Mouse (Mus musculus): ENCODE measurements around the gene Tmem51. TPM values are rescaled to one million over a fixed set of nuclear protein-coding genes. Genes with fewer than 3 reads are reported as not detected.

Gene Tmem51
- polyA plus RNA-seq, 1 experiment: 16.5 TPM

- Histone ChIP-seq H3K4me3 (replicated peaks; ENCODE audit: extremely low read depth, low read depth, low read length) (no peak overlapping the region), H3K4me1 (ENCODE audit: control insufficient read depth, insufficient read depth, low read length) (peaks cover 16% of the 10 kb centered on the region)
- peak; percentile 85 for DNase-seq
- TF ChIP-seq CTCF (IDR thresholded peaks at IDR 0.05; ENCODE audit: insufficient read depth, low read length) (peak; percentile 67), POLR2A (IDR thresholded peaks at IDR 0.05; ENCODE audit: borderline replicate concordance, extremely low read depth, low read depth, low read length) (no peak)
- 3% methylated on average over 8 of the region's 8 CpGs for WGBS
These were observed 14.2 kb upstream of the Tmem51 start for GRCm38 (mm10) chr4:142098303-142098702.

GRCm38 (mm10) chr4:142097871-142098270 lies 13.8 kb upstream of the Tmem51 start:
- TF ChIP-seq CTCF (IDR thresholded peaks at IDR 0.05; ENCODE audit: insufficient read depth, low read length): no peak
- no peak for TF ChIP-seq POLR2A (IDR thresholded peaks at IDR 0.05; ENCODE audit: borderline replicate concordance, extremely low read depth, low read depth, low read length)
- 3% methylated on average over 5 of the region's 5 CpGs for WGBS
- Histone ChIP-seq H3K4me1 (ENCODE audit: control insufficient read depth, insufficient read depth, low read length) (peaks cover 16% of the 10 kb centered on the region), H3K4me3 (replicated peaks; ENCODE audit: extremely low read depth, low read depth, low read length) (no peak overlapping the region)
- DNase-seq: peak; percentile 68

- peaks cover 16% of the 10 kb centered on the region for H3K4me1 ChIP-seq (ENCODE audit: control insufficient read depth, insufficient read depth, low read length)
- 50% methylated on average over 15 of the region's 15 CpGs for WGBS
- H3K4me3 ChIP-seq (replicated peaks; ENCODE audit: extremely low read depth, low read depth, low read length): no peak overlapping the region
- DNase-seq: no peak
- TF ChIP-seq POLR2A (IDR thresholded peaks at IDR 0.05; ENCODE audit: borderline replicate concordance, extremely low read depth, low read depth, low read length) (no peak), CTCF (IDR thresholded peaks at IDR 0.05; ENCODE audit: insufficient read depth, low read length) (no peak)
These were observed 11.6 kb upstream of the Tmem51 start for GRCm38 (mm10) chr4:142095513-142096241.

- TF ChIP-seq CTCF (IDR thresholded peaks at IDR 0.05; ENCODE audit: insufficient read depth, low read length) (no peak), POLR2A (IDR thresholded peaks at IDR 0.05; ENCODE audit: borderline replicate concordance, extremely low read depth, low read depth, low read length) (no peak)
- no peak for DNase-seq
- 70% methylated on average over 11 of the region's 11 CpGs for WGBS
These were observed 10.3 kb upstream of the Tmem51 start for GRCm38 (mm10) chr4:142094386-142094785.

GRCm38 (mm10) chr4:142091100-142091499 lies 7.0 kb upstream of the Tmem51 start:
- peaks cover 4% of the 10 kb centered on the region; the same call in 1 of the 2 replicates for H3K4me1 ChIP-seq (ENCODE audit: control insufficient read depth, insufficient read depth, low read length)
- DNase-seq: no peak
- 76% methylated on average over 2 of the region's 2 CpGs for WGBS
- no peak overlapping the region for H3K4me3 ChIP-seq (replicated peaks; ENCODE audit: extremely low read depth, low read depth, low read length)
- TF ChIP-seq CTCF (IDR thresholded peaks at IDR 0.05; ENCODE audit: insufficient read depth, low read length) (no peak), POLR2A (IDR thresholded peaks at IDR 0.05; ENCODE audit: borderline replicate concordance, extremely low read depth, low read depth, low read length) (no peak)

More at GRCm38 (mm10) chr4:142094386-142094785, 10.3 kb upstream of the Tmem51 start:
- H3K4me3 ChIP-seq (replicated peaks; ENCODE audit: extremely low read depth, low read depth, low read length): no peak overlapping the region
- H3K4me1 ChIP-seq (ENCODE audit: control insufficient read depth, insufficient read depth, low read length): peaks cover 16% of the 10 kb centered on the region

GRCm38 (mm10) chr4:142089966-142090365 lies 5.9 kb upstream of the Tmem51 start:
- 81% methylated on average over 6 of the region's 6 CpGs for WGBS
- TF ChIP-seq CTCF (IDR thresholded peaks at IDR 0.05; ENCODE audit: insufficient read depth, low read length) (no peak), POLR2A (IDR thresholded peaks at IDR 0.05; ENCODE audit: borderline replicate concordance, extremely low read depth, low read depth, low read length) (no peak)
- Histone ChIP-seq H3K4me1 (ENCODE audit: control insufficient read depth, insufficient read depth, low read length) (no peaks in the 10 kb centered on the region), H3K4me3 (replicated peaks; ENCODE audit: extremely low read depth, low read depth, low read length) (no peak overlapping the region)
- no peak for DNase-seq

- no peak for DNase-seq
- 55% methylated on average over 6 of the region's 6 CpGs for WGBS
- no peaks in the 10 kb centered on the region for H3K4me1 ChIP-seq (ENCODE audit: control insufficient read depth, insufficient read depth, low read length)
- H3K4me3 ChIP-seq (replicated peaks; ENCODE audit: extremely low read depth, low read depth, low read length): no peak overlapping the region
- TF ChIP-seq POLR2A (IDR thresholded peaks at IDR 0.05; ENCODE audit: borderline replicate concordance, extremely low read depth, low read depth, low read length): no peak
- TF ChIP-seq CTCF (IDR thresholded peaks at IDR 0.05; ENCODE audit: insufficient read depth, low read length): no peak
These were observed 4.7 kb upstream of the Tmem51 start for GRCm38 (mm10) chr4:142088836-142089235.

GRCm38 (mm10) chr4:142088409-142088808 lies 4.3 kb upstream of the Tmem51 start:
- Histone ChIP-seq H3K4me3 (replicated peaks; ENCODE audit: extremely low read depth, low read depth, low read length) (no peak overlapping the region), H3K4me1 (ENCODE audit: control insufficient read depth, insufficient read depth, low read length) (no peaks in the 10 kb centered on the region)
- TF ChIP-seq CTCF (IDR thresholded peaks at IDR 0.05; ENCODE audit: insufficient read depth, low read length): no peak
- no peak for TF ChIP-seq POLR2A (IDR thresholded peaks at IDR 0.05; ENCODE audit: borderline replicate concordance, extremely low read depth, low read depth, low read length)
- DNase-seq: no peak
- 71% methylated on average over 4 of the region's 4 CpGs for WGBS

GRCm38 (mm10) chr4:142084936-142085563 lies 946 bp upstream of the Tmem51 start:
- WGBS: 17% methylated on average over 20 of the region's 20 CpGs
- DNase-seq: no peak
- Histone ChIP-seq H3K4me3 (replicated peaks; ENCODE audit: extremely low read depth, low read depth, low read length) (peak overlapping the region; percentile 62), H3K4me1 (ENCODE audit: control insufficient read depth, insufficient read depth, low read length) (peaks cover 5% of the 10 kb centered on the region; the same call in 1 of the 2 replicates)
- TF ChIP-seq CTCF (IDR thresholded peaks at IDR 0.05; ENCODE audit: insufficient read depth, low read length) (no peak), POLR2A (IDR thresholded peaks at IDR 0.05; ENCODE audit: borderline replicate concordance, extremely low read depth, low read depth, low read length) (no peak)

- Histone ChIP-seq H3K4me3 (replicated peaks; ENCODE audit: extremely low read depth, low read depth, low read length) (peak overlapping the region; percentile 62), H3K4me1 (ENCODE audit: control insufficient read depth, insufficient read depth, low read length) (peaks cover 5% of the 10 kb centered on the region; the same call in 1 of the 2 replicates)
- peak; percentile 77 for DNase-seq
- no peak for TF ChIP-seq POLR2A (IDR thresholded peaks at IDR 0.05; ENCODE audit: borderline replicate concordance, extremely low read depth, low read depth, low read length)
- peak; percentile 60 for TF ChIP-seq CTCF (IDR thresholded peaks at IDR 0.05; ENCODE audit: insufficient read depth, low read length)
- WGBS: 2% methylated on average over 29 of the region's 29 CpGs
These were observed 358 bp downstream of the Tmem51 start for GRCm38 (mm10) chr4:142083762-142084130.
